Mouse (Mus musculus) heart, embryonic 10.5 days (tissue): ENCODE measurements around the gene Tbrg4. TPM values are rescaled to one million over a fixed set of nuclear protein-coding genes. Genes with fewer than 3 reads are reported as not detected.
"Not testable (repeated sequence)": the region's sequence is repeated elsewhere in the genome, so short reads cannot be mapped to it uniquely, and the experiment has no call there.

ENCODE experiments used
- DNase-seq: peaks from one replicate; pipeline ENCODE4 v3.0.0-alpha.2; 2017; ENCODE audit warnings: low spot score
- H3K27ac ChIP-seq: fragments of 300-500 bp; sonication (generic); 2 replicates; pipeline ENCODE4 v1.5.1; 2016; ENCODE audit warnings: mild to moderate bottlenecking
- H3K27me3 ChIP-seq: fragments of 300-500 bp; sonication (generic); 2 replicates; pipeline ENCODE4 v1.6.1; 2016; ENCODE audit warnings: mild to moderate bottlenecking; ENCODE audit not compliant: poor library complexity, insufficient read depth, severe bottlenecking
- H3K36me3 ChIP-seq: fragments of 300-500 bp; sonication (generic); 2 replicates; pipeline ENCODE4 v1.6.1; 2016; ENCODE audit warnings: mild to moderate bottlenecking, moderate library complexity
- H3K4me1 ChIP-seq: fragments of 300-500 bp; sonication (generic); 2 replicates; pipeline ENCODE4 v1.6.1; 2016; ENCODE audit warnings: mild to moderate bottlenecking
- H3K4me3 ChIP-seq: fragments of 300-500 bp; sonication (generic); 2 replicates; pipeline ENCODE4 v1.5.1; 2016; ENCODE audit warnings: mild to moderate bottlenecking, moderate library complexity
- H3K9me3 ChIP-seq: fragments of 300-500 bp; sonication (generic); 2 replicates; pipeline ENCODE4 v1.6.1; 2016; ENCODE audit warnings: mild to moderate bottlenecking, moderate library complexity
- WGBS: fragments of 180-500 bp; shearing (Covaris S2); methylation state at CpG from one replicate; pipeline ENCODE4 v1.1.7; 2016; 5-methylcytosine and 5-hydroxymethylcytosine counted together
- polyA plus RNA-seq: library from polyadenylated mRNA; unstranded; fragments of >200 nt; fragmentation: Nextera tagmentation; extraction: Ambion mirVana; gene quantifications from 2 replicates; pipeline ENCODE4 v1.2.1, GENCODE M21; 2016

The Tbrg4 gene
- polyA plus RNA-seq: 72.1 and 73.8 TPM in 2 replicates

- under 1% methylated on average over 66 of the region's 66 CpGs for WGBS
These were observed at the start of gene Tbrg4 for GRCm38 (mm10) chr11:6625478-6626387. Tbrg4 (minus strand) TSS chr11:6626067.

GRCm38 (mm10) chr11:6675402-6675801, 49.5 kb upstream of the Tbrg4 start:
- no peaks in the 10 kb centered on the region for H3K9me3 ChIP-seq
- 55% methylated on average over 7 of the region's 7 CpGs for WGBS
- peaks cover 11% of the 10 kb centered on the region; the same call in 1 of the 2 replicates for H3K4me1 ChIP-seq
- peaks cover 5% of the 10 kb centered on the region; the same call in 1 of the 2 replicates for H3K27me3 ChIP-seq
- no peak overlapping the region for H3K4me3 ChIP-seq
- DNase-seq: no peak
- H3K36me3 ChIP-seq: no peaks in the 10 kb centered on the region
- H3K27ac ChIP-seq: no peak overlapping the region

More at GRCm38 (mm10) chr11:6625478-6626387, at the start of gene Tbrg4:
- peaks cover 22% of the 10 kb centered on the region for H3K4me1 ChIP-seq
- H3K4me3 ChIP-seq: peak within 1 kb of the TSS; percentile 91
- H3K9me3 ChIP-seq: no peaks in the 10 kb centered on the region
- peak within 1 kb of the TSS; percentile 97 for H3K27ac ChIP-seq
- DNase-seq: peak; percentile 96
- H3K36me3 ChIP-seq: peaks cover 40% of the 10 kb centered on the region
- H3K27me3 ChIP-seq: no peaks in the 10 kb centered on the region

- WGBS: 83% methylated on average over 9 of the region's 9 CpGs
- no peaks in the 10 kb centered on the region for H3K9me3 ChIP-seq
- H3K4me3 ChIP-seq: no peak overlapping the region
- no peaks in the 10 kb centered on the region for H3K36me3 ChIP-seq
- no peak overlapping the region for H3K27ac ChIP-seq
- DNase-seq: no peak
- peaks cover 7% of the 10 kb centered on the region; the same call in 1 of the 2 replicates for H3K4me1 ChIP-seq
- H3K27me3 ChIP-seq: peaks cover 5% of the 10 kb centered on the region; the same call in 1 of the 2 replicates
These were observed 48.8 kb upstream of the Tbrg4 start for GRCm38 (mm10) chr11:6674701-6675100.

GRCm38 (mm10) chr11:6670826-6671225, 45.0 kb upstream of the Tbrg4 start:
- DNase-seq: no peak
- no peak overlapping the region for H3K4me3 ChIP-seq
- no peaks in the 10 kb centered on the region for H3K9me3 ChIP-seq
- H3K27me3 ChIP-seq: no peaks in the 10 kb centered on the region
- H3K27ac ChIP-seq: no peak overlapping the region
- H3K4me1 ChIP-seq: no peaks in the 10 kb centered on the region
- no peaks in the 10 kb centered on the region for H3K36me3 ChIP-seq
- WGBS: 85% methylated on average over 4 of the region's 4 CpGs

- H3K27me3 ChIP-seq: no peaks in the 10 kb centered on the region
- DNase-seq: no peak
- 38% methylated on average over 2 of the region's 2 CpGs for WGBS
- no peaks in the 10 kb centered on the region for H3K9me3 ChIP-seq
- H3K4me1 ChIP-seq: no peaks in the 10 kb centered on the region
- H3K4me3 ChIP-seq: no peak overlapping the region
- no peaks in the 10 kb centered on the region for H3K36me3 ChIP-seq
- H3K27ac ChIP-seq: no peak overlapping the region
These were observed 44.2 kb upstream of the Tbrg4 start for GRCm38 (mm10) chr11:6670044-6670443.

GRCm38 (mm10) chr11:6669041-6669440, 43.2 kb upstream of the Tbrg4 start:
- WGBS: 68% methylated on average over 9 of the region's 9 CpGs
- no peaks in the 10 kb centered on the region for H3K9me3 ChIP-seq
- no peaks in the 10 kb centered on the region for H3K36me3 ChIP-seq
- no peak overlapping the region for H3K4me3 ChIP-seq
- H3K4me1 ChIP-seq: no peaks in the 10 kb centered on the region
- no peak for DNase-seq
- no peaks in the 10 kb centered on the region for H3K27me3 ChIP-seq
- H3K27ac ChIP-seq: no peak overlapping the region

GRCm38 (mm10) chr11:6666634-6667033, 40.8 kb upstream of the Tbrg4 start:
- no peaks in the 10 kb centered on the region for H3K36me3 ChIP-seq
- H3K4me1 ChIP-seq: no peaks in the 10 kb centered on the region
- no peak overlapping the region for H3K27ac ChIP-seq
- DNase-seq: no peak
- WGBS: 85% methylated on average over 2 of the region's 2 CpGs
- H3K9me3 ChIP-seq: no peaks in the 10 kb centered on the region
- H3K27me3 ChIP-seq: no peaks in the 10 kb centered on the region
- no peak overlapping the region for H3K4me3 ChIP-seq

- no peak for DNase-seq
- H3K4me3 ChIP-seq: no peak overlapping the region
- H3K27ac ChIP-seq: no peak overlapping the region
- H3K27me3 ChIP-seq: peaks cover 25% of the 10 kb centered on the region; the same call in 1 of the 2 replicates
- no peaks in the 10 kb centered on the region for H3K36me3 ChIP-seq
- no peaks in the 10 kb centered on the region for H3K9me3 ChIP-seq
- 79% methylated on average over 14 of the region's 14 CpGs for WGBS
- peaks cover 14% of the 10 kb centered on the region; the same call in 1 of the 2 replicates for H3K4me1 ChIP-seq
These were observed 35.3 kb upstream of the Tbrg4 start for GRCm38 (mm10) chr11:6661206-6661605.

- H3K4me1 ChIP-seq: peaks cover 14% of the 10 kb centered on the region; the same call in 1 of the 2 replicates
- H3K9me3 ChIP-seq: no peaks in the 10 kb centered on the region
- H3K27ac ChIP-seq: 0 out of 2 replicates have a peak within 1 kb of the TSS, but pooled peaks have one; percentile 8
- under 1% methylated on average over 18 of the region's 18 CpGs for WGBS
- DNase-seq: no peak
- peak within 1 kb of the TSS; percentile 64 for H3K4me3 ChIP-seq
- no peaks in the 10 kb centered on the region for H3K36me3 ChIP-seq
- H3K27me3 ChIP-seq: peaks cover 34% of the 10 kb centered on the region; the same call in 1 of the 2 replicates
These were observed 32.4 kb upstream of the Tbrg4 start, which contains the start of gene Ramp3 for GRCm38 (mm10) chr11:6658271-6658670. Ramp3 (plus strand) TSS chr11:6658521.

GRCm38 (mm10) chr11:6654903-6655302, 29.0 kb upstream of the Tbrg4 start:
- 1% methylated on average over 2 of the region's 2 CpGs for WGBS
- H3K27ac ChIP-seq: no peak overlapping the region
- H3K27me3 ChIP-seq: peaks cover 27% of the 10 kb centered on the region; the same call in 1 of the 2 replicates
- DNase-seq: peak; percentile 89
- H3K36me3 ChIP-seq: no peaks in the 10 kb centered on the region
- peaks cover 14% of the 10 kb centered on the region; the same call in 1 of the 2 replicates for H3K4me1 ChIP-seq
- no peaks in the 10 kb centered on the region for H3K9me3 ChIP-seq
- H3K4me3 ChIP-seq: no peak overlapping the region

GRCm38 (mm10) chr11:6652978-6653377, 27.1 kb upstream of the Tbrg4 start:
- not testable (repeated sequence) for H3K4me3 ChIP-seq, H3K9me3 ChIP-seq, H3K36me3 ChIP-seq, DNase-seq, H3K4me1 ChIP-seq, H3K27ac ChIP-seq
- 73% methylated on average over 3 of the region's 3 CpGs for WGBS
- H3K27me3 ChIP-seq: peaks cover 18% of the 10 kb centered on the region; the same call in 1 of the 2 replicates

GRCm38 (mm10) chr11:6650519-6650918, 24.7 kb upstream of the Tbrg4 start:
- H3K9me3 ChIP-seq: no peaks in the 10 kb centered on the region
- no peaks in the 10 kb centered on the region for H3K36me3 ChIP-seq
- DNase-seq: no peak
- no peak overlapping the region for H3K4me3 ChIP-seq
- peaks cover 5% of the 10 kb centered on the region; the same call in 1 of the 2 replicates for H3K27me3 ChIP-seq
- 59% methylated on average over 7 of the region's 7 CpGs for WGBS
- H3K27ac ChIP-seq: no peak overlapping the region
- no peaks in the 10 kb centered on the region for H3K4me1 ChIP-seq
